10 mouse cellular contexts compared by ENCODE assay signal in the genomic region with DNA sequence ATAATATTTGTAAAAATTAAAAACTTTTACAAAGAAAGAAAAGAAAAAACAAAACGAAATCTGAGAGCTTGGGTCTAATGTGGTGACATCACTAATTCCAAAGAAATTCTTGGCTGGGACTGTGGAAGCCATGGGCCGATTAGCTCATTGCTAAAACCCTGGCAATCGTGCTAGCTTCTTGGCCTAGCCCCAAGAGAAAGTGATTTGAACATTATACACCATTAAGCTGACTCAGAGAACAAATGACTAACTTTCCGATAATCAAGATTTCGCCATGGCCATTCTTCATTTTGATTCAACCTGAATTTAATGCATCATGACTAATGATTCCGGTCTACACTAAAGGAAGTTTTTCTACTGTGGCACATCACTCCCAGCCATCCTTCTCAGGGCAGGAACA. TPM values are rescaled to one million over a fixed set of nuclear protein-coding genes. Genes with fewer than 3 reads are reported as not detected.
DNase-seq lines count a peak whose midpoint lies in the region; ATAC-seq and TF ChIP-seq lines count a peak whose summit lies in the region.
"Had no signal": no experiment of that assay in that cellular context is flagged by ENCODE, and none has a peak within 500 bp of the region (broad histone marks: within the 10 kb centered on the region; RNA-seq: fewer than 3 reads in every experiment).

No protein-coding gene starts in this region.

- WGBS in kidney, adult 2 months, result 36% methylated on average over 6 of the region's 6 CpGs
- WGBS in kidney, embryonic 15.5 days, result 73% methylated on average over 6 of the region's 6 CpGs
- WGBS in lung, embryonic 14.5 days, result 57% methylated on average over 6 of the region's 6 CpGs
- WGBS in liver, embryonic 11.5 days, result 79% methylated on average over 6 of the region's 6 CpGs

- H3K4me3 ChIP-seq in kidney, adult 2 months (ENCODE audit: insufficient read depth, low read depth, low read length), result no peak overlapping the region
- no peak overlapping the region for H3K4me3 ChIP-seq in kidney, embryonic 15.5 days (replicated peaks)
- no peak overlapping the region for H3K4me3 ChIP-seq in lung, embryonic 14.5 days (ENCODE audit: low read depth, low read length)
- no peak overlapping the region for H3K4me3 ChIP-seq in liver, embryonic 11.5 days (ENCODE audit: low read depth, low read length)
- H3K4me3 ChIP-seq: embryonic facial prominence, embryonic 15.5 days had no signal

- no peak overlapping the region for H3K27ac ChIP-seq in kidney, adult 2 months (ENCODE audit: insufficient read depth, low read depth, low read length)
- H3K27ac ChIP-seq in kidney, embryonic 15.5 days, result no peak overlapping the region
- H3K27ac ChIP-seq in lung, embryonic 14.5 days (ENCODE audit: low read depth), result no peak overlapping the region
- H3K27ac ChIP-seq in liver, embryonic 11.5 days (ENCODE audit: low read depth, low read length), result no peak overlapping the region
- H3K27ac ChIP-seq: embryonic facial prominence, embryonic 15.5 days; macrophage had no signal

- no peak for ATAC-seq in kidney, embryonic 15.5 days (replicated peaks; ENCODE audit: low FRiP score)
- no peak for ATAC-seq in lung, embryonic 14.5 days (ENCODE audit: insufficient read depth)
- no peak for ATAC-seq in liver, embryonic 11.5 days (replicated peaks; ENCODE audit: low FRiP score)

- H3K27me3 ChIP-seq in kidney, adult 2 months (replicated peaks; ENCODE audit: control insufficient read depth, insufficient read depth, low read length), result no peaks in the 10 kb centered on the region
- no peaks in the 10 kb centered on the region for H3K27me3 ChIP-seq in kidney, embryonic 15.5 days
- no peaks in the 10 kb centered on the region for H3K27me3 ChIP-seq in lung, embryonic 14.5 days (ENCODE audit: insufficient read depth, low read length)
- no peaks in the 10 kb centered on the region for H3K27me3 ChIP-seq in liver, embryonic 11.5 days (replicated peaks; ENCODE audit: control insufficient read depth, insufficient read depth, low read length)
- H3K27me3 ChIP-seq: embryonic facial prominence, embryonic 15.5 days had no signal

- peak; percentile 67 for DNase-seq in kidney, adult 2 months
- DNase-seq in adrenal gland, postnatal 10 days, result peak; percentile 82
- peak; percentile 46 for DNase-seq in gastrocnemius, postnatal 25 days
- peak; percentile 84 for DNase-seq in lung, embryonic 14.5 days
- no peak for DNase-seq in natural killer cell, adult 2 months (ENCODE audit: low spot score in 2 of 2)
- DNase-seq in liver, embryonic 11.5 days (ENCODE audit: low spot score), result no peak
- DNase-seq in frontal cortex, postnatal 14 days (ENCODE audit: low spot score in 2 of 2), result no peak

- TF ChIP-seq POLR2A in kidney, adult 2 months (IDR thresholded peaks at IDR 0.05; ENCODE audit: low read depth, low read length), result no peak

- no peak overlapping the region for H3K4me2 ChIP-seq in kidney, embryonic 15.5 days
- no peak overlapping the region for H3K4me2 ChIP-seq in lung, embryonic 14.5 days
- no peak overlapping the region for H3K4me2 ChIP-seq in liver, embryonic 11.5 days
- H3K4me2 ChIP-seq: embryonic facial prominence, embryonic 15.5 days had no signal

- H3K4me1 ChIP-seq in kidney, adult 2 months (ENCODE audit: control insufficient read depth, insufficient read depth, low read length), result peaks cover 8% of the 10 kb centered on the region; the same call in 1 of the 2 replicates
- H3K4me1 ChIP-seq in kidney, embryonic 15.5 days, result peaks cover 5% of the 10 kb centered on the region; the same call in 1 of the 2 replicates
- H3K4me1 ChIP-seq in lung, embryonic 14.5 days (ENCODE audit: insufficient read depth), result no peaks in the 10 kb centered on the region
- no peaks in the 10 kb centered on the region for H3K4me1 ChIP-seq in liver, embryonic 11.5 days (replicated peaks; ENCODE audit: control insufficient read depth, insufficient read depth, low read length)

- H3K36me3 ChIP-seq in kidney, adult 2 months (ENCODE audit: control insufficient read depth, insufficient read depth, low read length), result no peaks in the 10 kb centered on the region
- H3K36me3 ChIP-seq in kidney, embryonic 15.5 days, result no peaks in the 10 kb centered on the region
- H3K36me3 ChIP-seq in lung, embryonic 14.5 days (ENCODE audit: insufficient read depth), result no peaks in the 10 kb centered on the region
- no peaks in the 10 kb centered on the region for H3K36me3 ChIP-seq in liver, embryonic 11.5 days (ENCODE audit: control insufficient read depth, insufficient read depth, low read length)
- H3K36me3 ChIP-seq: embryonic facial prominence, embryonic 15.5 days had no signal

- H3K9me3 ChIP-seq in kidney, embryonic 15.5 days (replicated peaks), result no peaks in the 10 kb centered on the region
- H3K9me3 ChIP-seq in lung, embryonic 14.5 days (ENCODE audit: low read depth, low read length), result no peaks in the 10 kb centered on the region
- no peaks in the 10 kb centered on the region for H3K9me3 ChIP-seq in liver, embryonic 11.5 days (ENCODE audit: control insufficient read depth, low read length)
- H3K9me3 ChIP-seq: embryonic facial prominence, embryonic 15.5 days had no signal

- no peak for TF ChIP-seq CTCF in kidney, adult 2 months (conservative IDR thresholded peaks at IDR 0.05; ENCODE audit: insufficient read depth, insufficient read length, low read depth, low read length)
- TF ChIP-seq CTCF in lung, embryonic 14.5 days (IDR thresholded peaks at IDR 0.05; ENCODE audit: low read depth), result no peak

- H3K9ac ChIP-seq in kidney, embryonic 15.5 days, result no peak overlapping the region
- no peak overlapping the region for H3K9ac ChIP-seq in lung, embryonic 14.5 days
- no peak overlapping the region for H3K9ac ChIP-seq in liver, embryonic 11.5 days (ENCODE audit: low read depth, low read length)
- H3K9ac ChIP-seq: embryonic facial prominence, embryonic 15.5 days had no signal

RNA-seq across cellular contexts. Expression of gene Pcbp3, which starts 30.6 kb away (rescaled TPM):
- 19.1 and 23.5 TPM in 2 replicates for polyA plus RNA-seq in kidney, adult 2 months (2012; rRNA removed)
- 45.4 and 53.0 TPM in 2 replicates for polyA plus RNA-seq in kidney, embryonic 15.5 days (2015; fragmentation: Nextera tagmentation; extraction: Ambion mirVana)
- 10 to 100 TPM; 35.4 to 48.2 TPM for total RNA-seq in adrenal gland, postnatal 10 days (2021)
- total RNA-seq in gastrocnemius, postnatal 25 days (2021), result 1 to 10 TPM; 1.9 to 3.2 TPM
- 15.9 and 16.1 TPM in 2 replicates for polyA plus RNA-seq in lung, embryonic 14.5 days (2014; fragmentation: Nextera tagmentation; extraction: Ambion mirVana)
- polyA plus RNA-seq in liver, embryonic 11.5 days (2014; fragmentation: Nextera tagmentation; extraction: Ambion mirVana), result 9.6 and 10.7 TPM in 2 replicates

Comparison
In these comparisons a context has a peak if more than half of its experiments do, and no peak if none do; other contexts are left out.
1. DNase-seq: peak in kidney, adult 2 months (single experiment), adrenal gland, postnatal 10 days (single experiment), gastrocnemius, postnatal 25 days (single experiment) and lung, embryonic 14.5 days (single experiment); none in natural killer cell, adult 2 months (0 of 2), liver, embryonic 11.5 days (single experiment) and frontal cortex, postnatal 14 days (0 of 2).